Mouse (Mus musculus) megakaryocyte, adult 5-6 weeks (primary cell): ENCODE measurements around the gene Cmtm8. TPM values are rescaled to one million over a fixed set of nuclear protein-coding genes. Genes with fewer than 3 reads are reported as not detected.

Source experiments
- ATAC-seq: 2 replicates; pipeline ENCODE4 v1.8.0; 2016; ENCODE audit warnings: mild to moderate bottlenecking, inconsistent platforms; ENCODE audit not compliant: poor library complexity, severe bottlenecking
- total RNA-seq, 2 experiments: library from RNA; stranded (forward) in 1 of 2; stranded (reverse) in 1 of 2; fragments of 153-499, 151-499 nt in 1 of 2; fragments of 221-1000, 200-1000 nt in 1 of 2; gene quantifications; 2 replicates each; pipeline versions ENCODE4 v1.2.3 to v1.2.4; 2015 to 2017

Gene Cmtm8
- total RNA-seq, 2 experiments from 2014 or later, result 1.0 to 1.1 TPM

- no peak for ATAC-seq
Measured at GRCm38 (mm10) chr9:114760353-114760752, 83.6 kb downstream of the Cmtm8 start.

GRCm38 (mm10) chr9:114759886-114760285 is 84.1 kb downstream of the Cmtm8 start:
- no peak for ATAC-seq

GRCm38 (mm10) chr9:114758801-114759200 is 85.2 kb downstream of the Cmtm8 start:
- peak; percentile 65 for ATAC-seq

GRCm38 (mm10) chr9:114758272-114758671 is 85.7 kb downstream of the Cmtm8 start:
- peak; percentile 27 for ATAC-seq

- peak; percentile 93 for ATAC-seq
Measured at GRCm38 (mm10) chr9:114752863-114753484, 91.0 kb downstream of the Cmtm8 start.

- ATAC-seq, result peak; percentile 12; the same call in 1 of the 2 replicates
Measured at GRCm38 (mm10) chr9:114752311-114752710, 91.6 kb downstream of the Cmtm8 start.

- no peak for ATAC-seq
Measured at GRCm38 (mm10) chr9:114751582-114751981, 92.4 kb downstream of the Cmtm8 start.

GRCm38 (mm10) chr9:114747466-114747865 is 96.5 kb downstream of the Cmtm8 start:
- ATAC-seq, result no peak

- ATAC-seq, result no peak
Measured at GRCm38 (mm10) chr9:114747012-114747411, 96.9 kb downstream of the Cmtm8 start.

GRCm38 (mm10) chr9:114745654-114746053 is 98.3 kb downstream of the Cmtm8 start:
- no peak for ATAC-seq

- no peak for ATAC-seq
Measured at GRCm38 (mm10) chr9:114745163-114745562, 98.8 kb downstream of the Cmtm8 start.

GRCm38 (mm10) chr9:114742731-114743130 is 101.2 kb downstream of the Cmtm8 start:
- ATAC-seq, result peak; percentile 96

- no peak for ATAC-seq
Measured at GRCm38 (mm10) chr9:114740336-114740735, 103.6 kb downstream of the Cmtm8 start.

Other genes starting within 250 kb of the Cmtm8 start
- gene Cnot10, start 204.0 kb downstream of the Cmtm8 start, total RNA-seq (2015), result 14.3 and 14.7 TPM in 2 replicates
- 26.8 and 33.3 TPM in 2 replicates for gene Cnot10, start 204.0 kb downstream of the Cmtm8 start, total RNA-seq (2017)
- 35.5 and 39.5 TPM in 2 replicates for gene Dync1li1, start 155.4 kb downstream of the Cmtm8 start, total RNA-seq (2015)
- 59.1 and 60.7 TPM in 2 replicates for gene Dync1li1, start 155.4 kb downstream of the Cmtm8 start, total RNA-seq (2017)
- 79.5 and 98.1 TPM in 2 replicates for gene Cmtm6, start 113.0 kb downstream of the Cmtm8 start, total RNA-seq (2015)
- gene Cmtm6, start 113.0 kb downstream of the Cmtm8 start, total RNA-seq (2017), result 120 and 124 TPM in 2 replicates
- 189 and 201 TPM in 2 replicates for gene Cmtm7, start 62.3 kb downstream of the Cmtm8 start, total RNA-seq (2015)
- gene Cmtm7, start 62.3 kb downstream of the Cmtm8 start, total RNA-seq (2017), result 259 and 283 TPM in 2 replicates
- 14.5 and 19.4 TPM in 2 replicates for gene Gpd1l, start 89.8 kb upstream of the Cmtm8 start, total RNA-seq (2015)
- gene Gpd1l, start 89.8 kb upstream of the Cmtm8 start, total RNA-seq (2017), result 21.8 and 22.5 TPM in 2 replicates
- not detected in 2 replicates for gene Osbpl10, start 134.4 kb upstream of the Cmtm8 start, total RNA-seq (2015)
- gene Osbpl10, start 134.4 kb upstream of the Cmtm8 start, total RNA-seq (2017), result not detected in 2 replicates
- gene Rps27rt, start 138.6 kb upstream of the Cmtm8 start, total RNA-seq (2015), result 188 and 220 TPM in 2 replicates
- 116 and 127 TPM in 2 replicates for gene Rps27rt, start 138.6 kb upstream of the Cmtm8 start, total RNA-seq (2017)